Mouse (Mus musculus) neural tube, embryonic 11.5 days (tissue): ENCODE measurements around the gene Wnk2. TPM values are rescaled to one million over a fixed set of nuclear protein-coding genes. Genes with fewer than 3 reads are reported as not detected.
"Not testable (repeated sequence)": the region's sequence is repeated elsewhere in the genome, so short reads cannot be mapped to it uniquely, and the experiment has no call there.

Experiments
- ATAC-seq: fragments of 200-750 bp; cut with Nextera tagmentation; 2 replicates; pipeline ENCODE4 v1.8.0; 2017; ENCODE audit warnings: moderate number of reproducible peaks, mild to moderate bottlenecking, moderate TSS enrichment, moderate library complexity; ENCODE audit not compliant: insufficient read depth, low FRiP score, low TSS enrichment
- DNase-seq: peaks from one replicate; pipeline ENCODE4 v3.0.0-alpha.2; 2015; ENCODE audit warnings: low spot score
- H3K27ac ChIP-seq: fragments of 300-500 bp; sonication (generic); 2 replicates; pipeline ENCODE4 v1.5.1; 2014; ENCODE audit warnings: low read depth, mild to moderate bottlenecking, low read length
- H3K27me3 ChIP-seq: fragments of 300-500 bp; sonication (generic); 2 replicates; pipeline ENCODE4 v1.6.1; 2014; ENCODE audit warnings: mild to moderate bottlenecking, low read length, mixed read lengths; ENCODE audit not compliant: control insufficient read depth, insufficient read depth
- H3K36me3 ChIP-seq: fragments of 300-500 bp; sonication (generic); 2 replicates; pipeline ENCODE4 v1.6.1; 2014; ENCODE audit warnings: mild to moderate bottlenecking, low read length, moderate library complexity, mixed read lengths; ENCODE audit not compliant: control insufficient read depth, insufficient read depth
- H3K4me1 ChIP-seq: fragments of 300-500 bp; sonication (generic); 2 replicates; pipeline ENCODE4 v1.6.1; 2014; ENCODE audit warnings: low read length, mixed read lengths; ENCODE audit not compliant: control insufficient read depth, insufficient read depth
- H3K4me2 ChIP-seq: fragments of 300-500 bp; sonication (generic); 2 replicates; pipeline ENCODE4 v1.6.1; 2014; ENCODE audit warnings: low read depth, mild to moderate bottlenecking, moderate library complexity
- H3K4me3 ChIP-seq: fragments of 300-500 bp; sonication (generic); 2 replicates; pipeline ENCODE4 v1.5.1; 2014; ENCODE audit warnings: low read depth, low read length
- H3K9ac ChIP-seq: fragments of 300-500 bp; sonication (generic); 2 replicates; pipeline ENCODE4 v1.6.1; 2014; ENCODE audit warnings: mild to moderate bottlenecking, low read length
- H3K9me3 ChIP-seq: fragments of 300-500 bp; sonication (generic); 2 replicates; pipeline ENCODE4 v1.6.1; 2016; ENCODE audit warnings: low read length; ENCODE audit not compliant: control insufficient read depth
- WGBS: fragments of 180-500 bp; shearing (Covaris S2); extraction: QIAGEN DNeasy Blood & Tissue Kit; methylation state at CpG from one replicate; pipeline ENCODE4 v1.1.7; 2014; 5-methylcytosine and 5-hydroxymethylcytosine counted together
- polyA plus RNA-seq: library from polyadenylated mRNA; unstranded; fragments of >200 nt; fragmentation: Nextera tagmentation; extraction: Ambion mirVana; gene quantifications from 2 replicates; pipeline ENCODE4 v1.2.1, GENCODE M21; 2014

The Wnk2 gene
- polyA plus RNA-seq, 1 experiment from 2014 or later: 10.7 TPM

GRCm38 (mm10) chr13:49069979-49070378 lies 77.8 kb downstream of the Wnk2 start:
- peaks cover 3% of the 10 kb centered on the region; the same call in 1 of the 2 replicates for H3K36me3 ChIP-seq
- H3K27me3 ChIP-seq: no peaks in the 10 kb centered on the region
- no peak overlapping the region for H3K27ac ChIP-seq
- no peaks in the 10 kb centered on the region for H3K4me1 ChIP-seq
- H3K9ac ChIP-seq: no peak overlapping the region
- DNase-seq (no peak), ATAC-seq (no peak)
- no peak overlapping the region for H3K4me2 ChIP-seq
- H3K4me3 ChIP-seq: no peak overlapping the region
- 84% methylated on average over 6 of the region's 6 CpGs for WGBS
- no peaks in the 10 kb centered on the region for H3K9me3 ChIP-seq

- H3K4me1 ChIP-seq: no peaks in the 10 kb centered on the region
- no peaks in the 10 kb centered on the region for H3K9me3 ChIP-seq
- no peak overlapping the region for H3K27ac ChIP-seq
- no peak for ATAC-seq
- H3K4me3 ChIP-seq: no peak overlapping the region
- 97% methylated on average over 4 of the region's 4 CpGs for WGBS
- no peak for DNase-seq
- H3K4me2 ChIP-seq: no peak overlapping the region
- H3K36me3 ChIP-seq: peaks cover 3% of the 10 kb centered on the region; the same call in 1 of the 2 replicates
- H3K9ac ChIP-seq: no peak overlapping the region
- H3K27me3 ChIP-seq: no peaks in the 10 kb centered on the region
Measured at GRCm38 (mm10) chr13:49069393-49069792, 78.4 kb downstream of the Wnk2 start.

GRCm38 (mm10) chr13:49064257-49064656 lies 83.6 kb downstream of the Wnk2 start:
- H3K4me2 ChIP-seq: no peak overlapping the region
- no peak overlapping the region for H3K4me3 ChIP-seq
- no peak overlapping the region for H3K9ac ChIP-seq
- H3K27me3 ChIP-seq: no peaks in the 10 kb centered on the region
- no peak overlapping the region for H3K27ac ChIP-seq
- H3K36me3 ChIP-seq: peaks cover 5% of the 10 kb centered on the region
- H3K9me3 ChIP-seq: no peaks in the 10 kb centered on the region
- ATAC-seq: no peak
- H3K4me1 ChIP-seq: no peaks in the 10 kb centered on the region
- 92% methylated on average over 5 of the region's 5 CpGs for WGBS
- DNase-seq: no peak

GRCm38 (mm10) chr13:49060456-49060855 lies 87.4 kb downstream of the Wnk2 start:
- H3K27me3 ChIP-seq: no peaks in the 10 kb centered on the region
- DNase-seq: no peak
- no peaks in the 10 kb centered on the region for H3K9me3 ChIP-seq
- H3K4me3 ChIP-seq: no peak overlapping the region
- H3K9ac ChIP-seq: no peak overlapping the region
- H3K27ac ChIP-seq: no peak overlapping the region
- 95% methylated on average over 7 of the region's 7 CpGs for WGBS
- no peak for ATAC-seq
- H3K4me1 ChIP-seq: no peaks in the 10 kb centered on the region
- no peak overlapping the region for H3K4me2 ChIP-seq
- H3K36me3 ChIP-seq: peaks cover 2% of the 10 kb centered on the region

- WGBS: 90% methylated on average over 4 of the region's 4 CpGs
- no peak for DNase-seq
- Histone ChIP-seq H3K27me3 (no peaks in the 10 kb centered on the region), H3K4me3 (no peak overlapping the region), H3K4me2 (no peak overlapping the region), H3K4me1 (no peaks in the 10 kb centered on the region), H3K9me3 (no peaks in the 10 kb centered on the region), H3K36me3 (peaks cover 2% of the 10 kb centered on the region), H3K27ac (no peak overlapping the region), H3K9ac (no peak overlapping the region)
- ATAC-seq: no peak
Measured at GRCm38 (mm10) chr13:49058528-49058927, 89.3 kb downstream of the Wnk2 start.

- Histone ChIP-seq H3K36me3 (peaks cover 2% of the 10 kb centered on the region), H3K27ac (no peak overlapping the region), H3K4me3 (no peak overlapping the region), H3K9ac (no peak overlapping the region), H3K27me3 (no peaks in the 10 kb centered on the region), H3K4me1 (no peaks in the 10 kb centered on the region), H3K4me2 (no peak overlapping the region), H3K9me3 (no peaks in the 10 kb centered on the region)
- WGBS: 91% methylated on average over 4 of the region's 4 CpGs
- ATAC-seq (no peak), DNase-seq (peak; percentile 30)
Measured at GRCm38 (mm10) chr13:49056304-49056703, 91.5 kb downstream of the Wnk2 start.

GRCm38 (mm10) chr13:49054753-49055152 lies 93.1 kb downstream of the Wnk2 start:
- ATAC-seq, DNase-seq, H3K27ac ChIP-seq, H3K4me1 ChIP-seq, H3K9me3 ChIP-seq, H3K4me2 ChIP-seq, H3K36me3 ChIP-seq, H3K27me3 ChIP-seq, H3K4me3 ChIP-seq, H3K9ac ChIP-seq: not testable (repeated sequence)

- DNase-seq: no peak
- no peaks in the 10 kb centered on the region for H3K27me3 ChIP-seq
- WGBS: 80% methylated on average over 2 of the region's 2 CpGs
- no peak overlapping the region for H3K4me3 ChIP-seq
- ATAC-seq: no peak
- no peaks in the 10 kb centered on the region for H3K9me3 ChIP-seq
- peaks cover 2% of the 10 kb centered on the region; the same call in 1 of the 2 replicates for H3K36me3 ChIP-seq
- H3K4me2 ChIP-seq: no peak overlapping the region
- no peak overlapping the region for H3K27ac ChIP-seq
- H3K4me1 ChIP-seq: no peaks in the 10 kb centered on the region
- no peak overlapping the region for H3K9ac ChIP-seq
Measured at GRCm38 (mm10) chr13:49053333-49053732, 94.5 kb downstream of the Wnk2 start.

- ATAC-seq: no peak
- 45% methylated on average over 9 of the region's 9 CpGs for WGBS
- peak; percentile 34 for DNase-seq
Measured at GRCm38 (mm10) chr13:49052512-49052911, 95.3 kb downstream of the Wnk2 start.

More at GRCm38 (mm10) chr13:49052512-49052911, 95.3 kb downstream of the Wnk2 start:
- Histone ChIP-seq H3K9ac (no peak overlapping the region), H3K27ac (no peak overlapping the region), H3K4me3 (no peak overlapping the region), H3K4me1 (no peaks in the 10 kb centered on the region), H3K9me3 (no peaks in the 10 kb centered on the region), H3K4me2 (no peak overlapping the region), H3K27me3 (no peaks in the 10 kb centered on the region), H3K36me3 (peaks cover 2% of the 10 kb centered on the region; the same call in 1 of the 2 replicates)
